Comparison of ENCODE assay signal across 8 mouse cellular contexts in genomic region chr3:134236414-134237112, GRCm38 (mm10). TPM values are rescaled to one million over a fixed set of nuclear protein-coding genes. Genes with fewer than 3 reads are reported as not detected.
DNase-seq lines count a peak whose midpoint lies in the region; ATAC-seq and TF ChIP-seq lines count a peak whose summit lies in the region.

TSS of gene Cxxc4 (plus strand) at chr3:134236484.

- peak within 1 kb of the TSS; percentile 78 for H3K9ac ChIP-seq in heart, embryonic 12.5 days
- peak within 1 kb of the TSS; percentile 84 for H3K9ac ChIP-seq in forebrain, postnatal 0 days
- H3K9ac ChIP-seq in limb, embryonic 11.5 days (ENCODE audit: low read length) = peak within 1 kb of the TSS; percentile 60
- 0 out of 2 replicates have a peak within 1 kb of the TSS, but pooled peaks have one; percentile 19 for H3K9ac ChIP-seq in stomach, embryonic 15.5 days

- peak within 1 kb of the TSS; percentile 66 for H3K4me2 ChIP-seq in heart, embryonic 12.5 days
- peak within 1 kb of the TSS; percentile 78 for H3K4me2 ChIP-seq in forebrain, postnatal 0 days (ENCODE audit: low read depth)
- H3K4me2 ChIP-seq in limb, embryonic 11.5 days (ENCODE audit: low read depth, severe bottlenecking) = peak within 1 kb of the TSS; percentile 58
- H3K4me2 ChIP-seq in stomach, embryonic 15.5 days = peak within 1 kb of the TSS; percentile 65

- peaks cover 15% of the 10 kb centered on the region for H3K4me1 ChIP-seq in heart, embryonic 12.5 days (replicated peaks)
- no peaks in the 10 kb centered on the region for H3K4me1 ChIP-seq in forebrain, postnatal 0 days (ENCODE audit: insufficient read depth)
- peaks cover 7% of the 10 kb centered on the region; the same call in 1 of the 2 replicates for H3K4me1 ChIP-seq in limb, embryonic 11.5 days (ENCODE audit: control insufficient read depth, insufficient read depth, low read length)
- H3K4me1 ChIP-seq in stomach, embryonic 15.5 days = peaks cover 8% of the 10 kb centered on the region

- WGBS in heart, embryonic 12.5 days = 2% methylated on average over 12 of the region's 22 CpGs
- WGBS in forebrain, postnatal 0 days = 1% methylated on average over 18 of the region's 22 CpGs
- 0% methylated on average over 21 of the region's 22 CpGs for WGBS in limb, embryonic 11.5 days
- WGBS in stomach, embryonic 15.5 days = 4% methylated on average over 12 of the region's 22 CpGs

- no peaks in the 10 kb centered on the region for H3K27me3 ChIP-seq in heart, embryonic 12.5 days (replicated peaks)
- H3K27me3 ChIP-seq in forebrain, postnatal 0 days (ENCODE audit: insufficient read depth, low read length) = no peaks in the 10 kb centered on the region
- H3K27me3 ChIP-seq in limb, embryonic 11.5 days (ENCODE audit: control insufficient read depth, insufficient read depth, low read length) = no peaks in the 10 kb centered on the region
- H3K27me3 ChIP-seq in stomach, embryonic 15.5 days (replicated peaks) = no peaks in the 10 kb centered on the region

- no peak for DNase-seq in heart, adult 9 months (ENCODE audit: low spot score in 2 of 2)
- DNase-seq in brain, embryonic 14.5 days (ENCODE audit: low read depth) = no peak
- no peak for DNase-seq in forebrain, postnatal 0 days
- DNase-seq in limb, embryonic 11.5 days (ENCODE audit: low spot score) = no peak
- DNase-seq in gastrocnemius, adult 8-10 months (ENCODE audit: low spot score in 2 of 2) = no peak
- DNase-seq in right cerebral cortex, adult 2 months (ENCODE audit: low spot score in 2 of 2) = no peak

- peak; percentile 69; the same call in 1 of the 2 replicates for TF ChIP-seq POLR2A in brain, embryonic 14.5 days (IDR thresholded peaks at IDR 0.05; ENCODE audit: borderline replicate concordance, extremely low read depth, insufficient read depth, insufficient read length, poor library complexity, severe bottlenecking)

- peak within 1 kb of the TSS; percentile 89 for H3K27ac ChIP-seq in heart, embryonic 12.5 days (ENCODE audit: poor library complexity, severe bottlenecking)
- H3K27ac ChIP-seq in forebrain, postnatal 0 days (ENCODE audit: low read depth, low read length) = peak within 1 kb of the TSS; percentile 93
- H3K27ac ChIP-seq in limb, embryonic 11.5 days (replicated peaks; ENCODE audit: low read depth, low read length) = peak within 1 kb of the TSS; percentile 84
- H3K27ac ChIP-seq in stomach, embryonic 15.5 days = peak within 1 kb of the TSS; percentile 80

- no peak for TF ChIP-seq CTCF in brain, embryonic 14.5 days (IDR thresholded peaks at IDR 0.05; ENCODE audit: borderline replicate concordance, extremely low read depth, insufficient read depth, insufficient read length)
- no peak for TF ChIP-seq CTCF in forebrain, postnatal 0 days (IDR thresholded peaks at IDR 0.05; ENCODE audit: low read depth)

- H3K36me3 ChIP-seq in heart, embryonic 12.5 days = no peaks in the 10 kb centered on the region
- H3K36me3 ChIP-seq in forebrain, postnatal 0 days (ENCODE audit: insufficient read depth) = no peaks in the 10 kb centered on the region
- no peaks in the 10 kb centered on the region for H3K36me3 ChIP-seq in limb, embryonic 11.5 days (ENCODE audit: control insufficient read depth, insufficient read depth, low read length)
- H3K36me3 ChIP-seq in stomach, embryonic 15.5 days = no peaks in the 10 kb centered on the region

- no peaks in the 10 kb centered on the region for H3K9me3 ChIP-seq in heart, embryonic 12.5 days (replicated peaks)
- no peaks in the 10 kb centered on the region for H3K9me3 ChIP-seq in forebrain, postnatal 0 days (ENCODE audit: low read length)
- H3K9me3 ChIP-seq in limb, embryonic 11.5 days (ENCODE audit: control insufficient read depth, low read length) = no peaks in the 10 kb centered on the region
- H3K9me3 ChIP-seq in stomach, embryonic 15.5 days = no peaks in the 10 kb centered on the region

- ATAC-seq in heart, embryonic 12.5 days (ENCODE audit: insufficient number of reproducible peaks, low FRiP score) = no peak; the same call in 1 of the 2 replicates
- peak; percentile 71 for ATAC-seq in forebrain, postnatal 0 days
- peak; percentile 80 for ATAC-seq in limb, embryonic 11.5 days (ENCODE audit: insufficient number of reproducible peaks, low FRiP score, low TSS enrichment, low read depth)
- peak; percentile 63 for ATAC-seq in stomach, embryonic 15.5 days (ENCODE audit: insufficient read depth, low FRiP score, low read depth)

- H3K4me3 ChIP-seq in heart, embryonic 12.5 days = peak within 1 kb of the TSS; percentile 68
- peak within 1 kb of the TSS; percentile 80 for H3K4me3 ChIP-seq in forebrain, postnatal 0 days (ENCODE audit: low read depth, low read length)
- H3K4me3 ChIP-seq in limb, embryonic 11.5 days (ENCODE audit: low read depth, low read length) = peak within 1 kb of the TSS; percentile 48
- peak within 1 kb of the TSS; percentile 46 for H3K4me3 ChIP-seq in stomach, embryonic 15.5 days (replicated peaks)

RNA-seq across cellular contexts. Expression of gene Cxxc4, which starts in this region (rescaled TPM):
- polyA plus RNA-seq in heart, embryonic 12.5 days (2016; fragmentation: Nextera tagmentation; extraction: Ambion mirVana) = 4.3 and 4.6 TPM in 2 replicates
- polyA plus RNA-seq in brain, embryonic 14.5 days (2012; rRNA removed) = 30.5 and 42.3 TPM in 2 replicates
- 34.4 and 39.0 TPM in 2 replicates for total RNA-seq in forebrain, postnatal 0 days (2014; rRNA removed)
- polyA plus RNA-seq in forebrain, postnatal 0 days (2015; fragmentation: Nextera tagmentation; extraction: Ambion mirVana) = 19.8 and 23.3 TPM in 2 replicates
- 7.9 and 9.1 TPM in 2 replicates for polyA plus RNA-seq in limb, embryonic 11.5 days (2014; fragmentation: Nextera tagmentation; extraction: Ambion mirVana)
- polyA plus RNA-seq in stomach, embryonic 15.5 days (2015; fragmentation: Nextera tagmentation; extraction: Ambion mirVana) = 5.0 and 7.3 TPM in 2 replicates
- under 1 TPM; 0.24 to 0.54 (median 0.36) TPM for total RNA-seq in gastrocnemius, adult 8-10 months (2022)

Comparison
In these comparisons a context has a peak if more than half of its experiments do, and no peak if none do; other contexts are left out.
1. RNA of gene Cxxc4 (total RNA-seq): 34.4 to 39.0 TPM in forebrain, postnatal 0 days; 0.24 to 0.54 TPM in gastrocnemius, adult 8-10 months; every median in the first group is over 10 times any median in the second.
2. H3K9ac ChIP-seq: peak in every context shown above with its lines; median percentile 84 in forebrain, postnatal 0 days; 78 in heart, embryonic 12.5 days; 60 in limb, embryonic 11.5 days; 19 in stomach, embryonic 15.5 days.
3. Peak in every context shown above with its lines, with median percentiles within 50 percentile points of each other: H3K27ac ChIP-seq, H3K4me2 ChIP-seq and H3K4me3 ChIP-seq.